Mouse (Mus musculus): ENCODE results near the gene Slc2a9.

DNA sequence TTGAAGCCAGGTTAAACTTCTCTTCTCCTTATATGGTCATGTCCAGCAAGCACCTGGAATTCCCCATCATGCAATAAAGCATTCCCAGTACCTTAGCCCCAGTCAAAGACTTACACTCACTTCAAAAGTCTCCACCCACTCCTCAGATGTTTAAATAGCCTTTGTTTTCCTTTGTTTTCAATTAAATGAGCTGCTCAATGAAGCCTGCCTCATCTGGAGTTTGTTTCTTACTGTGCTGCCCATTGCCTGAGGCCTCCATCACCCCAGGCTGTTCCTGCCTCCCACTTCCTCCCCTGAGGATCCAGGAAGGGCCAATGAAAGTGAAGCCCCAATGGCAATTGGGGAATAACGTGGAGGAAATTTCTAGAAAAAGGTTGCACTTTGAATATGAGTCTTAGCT is 17.9 kb upstream of the Slc2a9 start:
- TF ChIP-seq POLR2A (IDR thresholded peaks at IDR 0.05; ENCODE audit: low read depth, low read length) (no peak), CTCF (conservative IDR thresholded peaks at IDR 0.05; ENCODE audit: insufficient read depth, insufficient read length, low read depth, low read length) (no peak)

Data from kidney, adult 2 months (tissue).